Mouse (Mus musculus): ENCODE measurements around the gene Alk. TPM values are rescaled to one million over a fixed set of nuclear protein-coding genes. Genes with fewer than 3 reads are reported as not detected.
A peak's percentile ranks its signal among the peaks of the same experiment; 100 is the strongest.

Gene Alk
- polyA plus RNA-seq, 1 experiment from 2014 or later: 0.03 TPM

- WGBS: 71% methylated on average over 4 of the region's 4 CpGs
- H3K27me3 ChIP-seq (ENCODE audit: insufficient read depth, low read length): no peaks in the 10 kb centered on the region
- H3K27ac ChIP-seq (ENCODE audit: low read depth): no peak overlapping the region
- H3K4me3 ChIP-seq (ENCODE audit: low read depth, low read length): no peak overlapping the region
- H3K4me2 ChIP-seq: no peak overlapping the region
- no peaks in the 10 kb centered on the region for H3K9me3 ChIP-seq (ENCODE audit: low read depth, low read length)
- TF ChIP-seq CTCF (IDR thresholded peaks at IDR 0.05; ENCODE audit: low read depth): no peak
- no peaks in the 10 kb centered on the region for H3K36me3 ChIP-seq (ENCODE audit: insufficient read depth)
- no peak overlapping the region for H3K9ac ChIP-seq
- H3K4me1 ChIP-seq (ENCODE audit: insufficient read depth): no peaks in the 10 kb centered on the region
- peak; percentile 3 for DNase-seq
- ATAC-seq (ENCODE audit: insufficient read depth): no peak
Observed at GRCm38 (mm10) chr17:72361961-72362360, 242.5 kb downstream of the Alk start.

- DNase-seq (peak; percentile 54), ATAC-seq (ENCODE audit: insufficient read depth) (peak; percentile 63; the same call in 1 of the 2 replicates)
- 58% methylated on average over 5 of the region's 5 CpGs for WGBS
- no peak for TF ChIP-seq CTCF (IDR thresholded peaks at IDR 0.05; ENCODE audit: low read depth)
- Histone ChIP-seq H3K9me3 (ENCODE audit: low read depth, low read length) (no peaks in the 10 kb centered on the region), H3K4me1 (ENCODE audit: insufficient read depth) (no peaks in the 10 kb centered on the region), H3K4me3 (ENCODE audit: low read depth, low read length) (no peak overlapping the region), H3K36me3 (ENCODE audit: insufficient read depth) (no peaks in the 10 kb centered on the region), H3K4me2 (no peak overlapping the region), H3K27ac (ENCODE audit: low read depth) (no peak overlapping the region), H3K27me3 (ENCODE audit: insufficient read depth, low read length) (no peaks in the 10 kb centered on the region), H3K9ac (no peak overlapping the region)
Observed at GRCm38 (mm10) chr17:72356759-72357302, 247.6 kb downstream of the Alk start.

- H3K9ac ChIP-seq: no peak overlapping the region
- no peaks in the 10 kb centered on the region for H3K4me1 ChIP-seq (ENCODE audit: insufficient read depth)
- DNase-seq (no peak), ATAC-seq (ENCODE audit: insufficient read depth) (no peak)
- H3K27me3 ChIP-seq (ENCODE audit: insufficient read depth, low read length): no peaks in the 10 kb centered on the region
- 89% methylated on average over 4 of the region's 4 CpGs for WGBS
- no peak for TF ChIP-seq CTCF (IDR thresholded peaks at IDR 0.05; ENCODE audit: low read depth)
- no peak overlapping the region for H3K27ac ChIP-seq (ENCODE audit: low read depth)
- no peaks in the 10 kb centered on the region for H3K36me3 ChIP-seq (ENCODE audit: insufficient read depth)
- no peaks in the 10 kb centered on the region for H3K9me3 ChIP-seq (ENCODE audit: low read depth, low read length)
- H3K4me3 ChIP-seq (ENCODE audit: low read depth, low read length): no peak overlapping the region
- no peak overlapping the region for H3K4me2 ChIP-seq
Observed at GRCm38 (mm10) chr17:72339437-72339836, 265.0 kb downstream of the Alk start.

GRCm38 (mm10) chr17:72332909-72333308 is 271.5 kb downstream of the Alk start:
- Histone ChIP-seq H3K4me1 (ENCODE audit: insufficient read depth) (no peaks in the 10 kb centered on the region), H3K9me3 (ENCODE audit: low read depth, low read length) (no peaks in the 10 kb centered on the region), H3K4me3 (ENCODE audit: low read depth, low read length) (no peak overlapping the region), H3K4me2 (no peak overlapping the region), H3K36me3 (ENCODE audit: insufficient read depth) (no peaks in the 10 kb centered on the region), H3K27me3 (ENCODE audit: insufficient read depth, low read length) (no peaks in the 10 kb centered on the region), H3K27ac (ENCODE audit: low read depth) (no peak overlapping the region), H3K9ac (no peak overlapping the region)
- WGBS: 47% methylated on average over 4 of the region's 4 CpGs
- no peak for TF ChIP-seq CTCF (IDR thresholded peaks at IDR 0.05; ENCODE audit: low read depth)
- DNase-seq (no peak), ATAC-seq (ENCODE audit: insufficient read depth) (no peak)

GRCm38 (mm10) chr17:72325941-72326340 is 278.5 kb downstream of the Alk start:
- Histone ChIP-seq H3K27ac (ENCODE audit: low read depth) (no peak overlapping the region), H3K4me3 (ENCODE audit: low read depth, low read length) (no peak overlapping the region), H3K4me1 (ENCODE audit: insufficient read depth) (no peaks in the 10 kb centered on the region), H3K9ac (no peak overlapping the region), H3K9me3 (ENCODE audit: low read depth, low read length) (no peaks in the 10 kb centered on the region), H3K36me3 (ENCODE audit: insufficient read depth) (no peaks in the 10 kb centered on the region), H3K4me2 (no peak overlapping the region), H3K27me3 (ENCODE audit: insufficient read depth, low read length) (no peaks in the 10 kb centered on the region)
- ATAC-seq (ENCODE audit: insufficient read depth) (no peak), DNase-seq (no peak)
- TF ChIP-seq CTCF (IDR thresholded peaks at IDR 0.05; ENCODE audit: low read depth): no peak
- WGBS: 89% methylated on average over 4 of the region's 4 CpGs

- H3K9me3 ChIP-seq (ENCODE audit: low read depth, low read length): no peaks in the 10 kb centered on the region
- no peaks in the 10 kb centered on the region for H3K4me1 ChIP-seq (ENCODE audit: insufficient read depth)
- DNase-seq: peak; percentile 8
- no peak overlapping the region for H3K4me2 ChIP-seq
- H3K27ac ChIP-seq (ENCODE audit: low read depth): no peak overlapping the region
- H3K9ac ChIP-seq: no peak overlapping the region
- ATAC-seq (ENCODE audit: insufficient read depth): no peak
- peak; percentile 35 for TF ChIP-seq CTCF (IDR thresholded peaks at IDR 0.05; ENCODE audit: low read depth)
- no peak overlapping the region for H3K4me3 ChIP-seq (ENCODE audit: low read depth, low read length)
- no peaks in the 10 kb centered on the region for H3K36me3 ChIP-seq (ENCODE audit: insufficient read depth)
- H3K27me3 ChIP-seq (ENCODE audit: insufficient read depth, low read length): no peaks in the 10 kb centered on the region
Observed at GRCm38 (mm10) chr17:72319576-72319975, 284.9 kb downstream of the Alk start.

- no peak overlapping the region for H3K4me2 ChIP-seq
- H3K9ac ChIP-seq: no peak overlapping the region
- no peaks in the 10 kb centered on the region for H3K9me3 ChIP-seq (ENCODE audit: low read depth, low read length)
- no peaks in the 10 kb centered on the region for H3K4me1 ChIP-seq (ENCODE audit: insufficient read depth)
- H3K36me3 ChIP-seq (ENCODE audit: insufficient read depth): no peaks in the 10 kb centered on the region
- no peak overlapping the region for H3K4me3 ChIP-seq (ENCODE audit: low read depth, low read length)
- no peak for TF ChIP-seq CTCF (IDR thresholded peaks at IDR 0.05; ENCODE audit: low read depth)
- DNase-seq (no peak), ATAC-seq (ENCODE audit: insufficient read depth) (no peak)
- H3K27ac ChIP-seq (ENCODE audit: low read depth): no peak overlapping the region
- H3K27me3 ChIP-seq (ENCODE audit: insufficient read depth, low read length): no peaks in the 10 kb centered on the region
- 79% methylated on average over 5 of the region's 5 CpGs for WGBS
Observed at GRCm38 (mm10) chr17:72299651-72300050, 304.8 kb downstream of the Alk start.

- no peak overlapping the region for H3K4me3 ChIP-seq (ENCODE audit: low read depth, low read length)
- H3K4me1 ChIP-seq (ENCODE audit: insufficient read depth): no peaks in the 10 kb centered on the region
- no peak overlapping the region for H3K4me2 ChIP-seq
- TF ChIP-seq CTCF (IDR thresholded peaks at IDR 0.05; ENCODE audit: low read depth): no peak
- H3K36me3 ChIP-seq (ENCODE audit: insufficient read depth): no peaks in the 10 kb centered on the region
- no peaks in the 10 kb centered on the region for H3K27me3 ChIP-seq (ENCODE audit: insufficient read depth, low read length)
- H3K27ac ChIP-seq (ENCODE audit: low read depth): no peak overlapping the region
- DNase-seq (no peak), ATAC-seq (ENCODE audit: insufficient read depth) (no peak)
- no peak overlapping the region for H3K9ac ChIP-seq
- no peaks in the 10 kb centered on the region for H3K9me3 ChIP-seq (ENCODE audit: low read depth, low read length)
- WGBS: 58% methylated on average over 1 of the region's 1 CpGs
Observed at GRCm38 (mm10) chr17:72296349-72296748, 308.1 kb downstream of the Alk start.
